Mouse (Mus musculus): ENCODE data around the gene Stat4.

DNA sequence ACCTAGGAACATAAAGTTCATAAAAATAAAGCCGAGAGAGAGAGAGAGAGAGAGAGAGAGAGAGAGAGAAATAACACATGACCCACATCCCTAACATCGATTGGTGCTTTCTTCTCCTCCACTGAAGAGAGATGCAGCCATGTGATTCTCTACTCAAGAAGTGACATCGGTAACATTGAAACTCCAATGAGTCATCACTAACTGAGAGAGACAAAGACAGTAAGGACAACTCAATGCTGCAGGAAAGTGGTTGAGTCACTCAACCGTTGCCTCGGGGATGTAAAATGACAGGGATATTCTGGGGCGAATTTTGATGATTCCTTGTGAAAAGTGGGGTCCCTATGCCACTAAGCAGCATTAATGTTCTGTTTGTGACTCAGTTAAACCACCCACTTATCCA is 16.8 kb upstream of the Stat4 start:
- no peak for TF ChIP-seq EP300 (optimal IDR thresholded peaks at IDR 0.05)
- no peak for TF ChIP-seq CTCF (IDR thresholded peaks at IDR 0.05; ENCODE audit: low read depth)

Measured in stomach, postnatal 0 days (tissue).